Mouse (Mus musculus) adrenal gland, postnatal 4 days (tissue): ENCODE results near the gene Arfgap3. TPM values are rescaled to one million over a fixed set of nuclear protein-coding genes. Genes with fewer than 3 reads are reported as not detected.
A peak's percentile ranks its signal among the peaks of the same experiment; 100 is the strongest.
"Not testable (repeated sequence)": the region's sequence is repeated elsewhere in the genome, so short reads cannot be mapped to it uniquely, and the experiment has no call there.

Experiments
- DNase-seq, 2 experiments: peaks; one replicate each; pipeline ENCODE4 v3.0.0; 2021 to 2022; ENCODE audit warnings: low spot score in 2 of 2, mixed read lengths in 2 of 2
- total RNA-seq, 2 experiments: library from RNA; stranded (reverse); gene quantifications; 2 replicates each; pipeline ENCODE4 v1.2.3; 2021

Gene Arfgap3
- total RNA-seq, 2 experiments from 2014 or later, result 36.0 to 36.7 TPM

- DNase-seq, result no peak
These were observed 1.3 kb downstream of the Arfgap3 start for GRCm38 (mm10) chr15:83348747-83349146.

GRCm38 (mm10) chr15:83345898-83346529 lies 4.0 kb downstream of the Arfgap3 start:
- DNase-seq, result no peak

- no peak for DNase-seq
These were observed 5.1 kb downstream of the Arfgap3 start for GRCm38 (mm10) chr15:83344956-83345355.

GRCm38 (mm10) chr15:83344157-83344556 lies 5.9 kb downstream of the Arfgap3 start:
- no peak for DNase-seq

- DNase-seq, result no peak
These were observed 11.1 kb downstream of the Arfgap3 start for GRCm38 (mm10) chr15:83338908-83339307.

- no peak for DNase-seq
These were observed 11.9 kb downstream of the Arfgap3 start for GRCm38 (mm10) chr15:83337903-83338870.

- DNase-seq, result no peak
These were observed 17.7 kb downstream of the Arfgap3 start for GRCm38 (mm10) chr15:83332373-83332772.

- DNase-seq, result no peak
These were observed 21.1 kb downstream of the Arfgap3 start for GRCm38 (mm10) chr15:83328952-83329351.

GRCm38 (mm10) chr15:83323071-83323470 lies 27.0 kb downstream of the Arfgap3 start:
- no peak for DNase-seq

- no peak for DNase-seq
These were observed 35.1 kb downstream of the Arfgap3 start for GRCm38 (mm10) chr15:83314914-83315313.

GRCm38 (mm10) chr15:83309878-83310277 lies 40.2 kb downstream of the Arfgap3 start:
- DNase-seq, result no peak

GRCm38 (mm10) chr15:83308708-83309107 lies 41.3 kb downstream of the Arfgap3 start:
- not testable (repeated sequence) for DNase-seq

- DNase-seq, result no peak
These were observed 43.9 kb downstream of the Arfgap3 start for GRCm38 (mm10) chr15:83306181-83306580.

- peak; percentile 47 to 65 for DNase-seq
These were observed 44.7 kb downstream of the Arfgap3 start for GRCm38 (mm10) chr15:83305192-83305921.

- DNase-seq, result no peak
These were observed 45.2 kb downstream of the Arfgap3 start for GRCm38 (mm10) chr15:83304804-83305191.

GRCm38 (mm10) chr15:83303656-83304484 lies 46.2 kb downstream of the Arfgap3 start:
- DNase-seq, result peak in 1 of 2 experiments; percentile 57

- no peak for DNase-seq
These were observed 50.0 kb downstream of the Arfgap3 start for GRCm38 (mm10) chr15:83299916-83300582.

GRCm38 (mm10) chr15:83299450-83299849 lies 50.6 kb downstream of the Arfgap3 start:
- no peak for DNase-seq

- DNase-seq, result no peak
These were observed 51.2 kb downstream of the Arfgap3 start for GRCm38 (mm10) chr15:83298810-83299209.

GRCm38 (mm10) chr15:83298313-83298712 lies 51.7 kb downstream of the Arfgap3 start:
- DNase-seq, result no peak
